Mouse (Mus musculus) lung, adult 2 months (tissue): ENCODE data around the gene Hoxc6.

Source experiments
- CTCF ChIP-seq: fragments of 200-500 bp; IDR thresholded peaks from 2 replicates; pipeline ENCODE4 v1.5.1; 2011; ENCODE audit warnings: mild to moderate bottlenecking, low read length, control low read depth; ENCODE audit not compliant: insufficient read depth
- POLR2A ChIP-seq: fragments of 200-500 bp; IDR thresholded peaks from 2 replicates; pipeline ENCODE4 v1.6.1; 2011; ENCODE audit warnings: low read depth, mild to moderate bottlenecking, control low read depth, low read length, borderline replicate concordance; ENCODE audit errors: extremely low read depth

DNA sequence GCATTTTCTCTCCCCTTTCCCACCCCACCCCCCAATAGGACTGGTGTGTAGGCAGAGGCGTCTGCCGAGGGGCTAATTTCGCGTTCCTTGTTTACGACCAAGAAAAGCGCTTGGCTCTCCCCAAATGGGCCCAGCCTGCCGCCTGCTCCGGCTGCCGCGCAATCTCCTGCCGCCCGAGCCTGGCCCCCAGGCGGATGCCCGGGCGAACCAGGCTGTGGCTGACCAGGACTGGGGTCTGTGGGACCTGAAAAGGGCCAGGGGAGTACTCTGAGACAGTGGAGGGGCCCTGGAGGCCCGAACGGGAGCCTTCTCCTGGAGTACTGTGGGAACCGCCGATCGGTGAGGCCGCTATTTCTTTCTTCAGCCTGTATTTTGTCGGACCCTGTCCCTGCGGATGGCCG lies 2.4 kb downstream of the Hoxc6 start:
- TF ChIP-seq POLR2A (no peak), CTCF (no peak)
